Mouse (Mus musculus) stomach, postnatal 0 days (tissue): ENCODE results near the gene Saysd1. TPM values are rescaled to one million over a fixed set of nuclear protein-coding genes. Genes with fewer than 3 reads are reported as not detected.

Experiments used
- ATAC-seq: fragments of 200-750 bp; cut with Nextera tagmentation; 2 replicates; pipeline ENCODE4 v1.8.0; 2017; ENCODE audit not compliant: low FRiP score, low TSS enrichment
- DNase-seq: peaks from one replicate; pipeline ENCODE4 v3.0.0-alpha.2; 2016; ENCODE audit warnings: low spot score
- H3K27ac ChIP-seq: fragments of 300-500 bp; sonication (generic); replicated peaks from 2 replicates; pipeline ENCODE4 v1.5.1; 2014; ENCODE audit warnings: mild to moderate bottlenecking, control low read depth
- H3K27me3 ChIP-seq: fragments of 300-500 bp; sonication (generic); 2 replicates; pipeline ENCODE4 v1.6.1; 2014; ENCODE audit warnings: low read length; ENCODE audit not compliant: control insufficient read depth, insufficient read depth
- H3K36me3 ChIP-seq: fragments of 300-500 bp; sonication (generic); 2 replicates; pipeline ENCODE4 v1.6.1; 2014; ENCODE audit warnings: low read length, mixed read lengths; ENCODE audit not compliant: control insufficient read depth, insufficient read depth
- H3K4me1 ChIP-seq: fragments of 300-500 bp; sonication (generic); replicated peaks from 2 replicates; pipeline ENCODE4 v1.6.1; 2014; ENCODE audit warnings: antibody characterized with exemption; ENCODE audit not compliant: control insufficient read depth, insufficient read depth
- H3K4me2 ChIP-seq: fragments of 300-500 bp; sonication (generic); replicated peaks from 2 replicates; pipeline ENCODE4 v1.6.1; 2014; ENCODE audit warnings: low read depth, mild to moderate bottlenecking, control low read depth, moderate library complexity
- H3K4me3 ChIP-seq: fragments of 300-500 bp; sonication (generic); 2 replicates; pipeline ENCODE4 v1.5.1; 2014; ENCODE audit warnings: low read depth, low read length, control low read depth
- H3K9ac ChIP-seq: fragments of 300-500 bp; sonication (generic); 2 replicates; pipeline ENCODE4 v1.6.1; 2014; ENCODE audit warnings: mild to moderate bottlenecking, low read length, control low read depth, mixed read lengths
- H3K9me3 ChIP-seq: fragments of 300-500 bp; sonication (generic); 2 replicates; pipeline ENCODE4 v1.6.1; 2016; ENCODE audit warnings: low read length; ENCODE audit not compliant: control insufficient read depth
- CTCF ChIP-seq: IDR thresholded peaks from 2 replicates; pipeline ENCODE4 v1.5.1; 2016; ENCODE audit warnings: antibody characterized with exemption, low read depth, mild to moderate bottlenecking, moderate library complexity
- EP300 ChIP-seq: optimal IDR thresholded peaks from 2 replicates; pipeline ENCODE3; 2016; ENCODE audit warnings: antibody characterized with exemption
- WGBS: fragments of 180-500 bp; shearing (Covaris S2); extraction: QIAGEN DNeasy Blood & Tissue Kit; methylation state at CpG from one replicate; pipeline ENCODE4 v1.1.7; 2014; 5-methylcytosine and 5-hydroxymethylcytosine counted together
- polyA plus RNA-seq: library from polyadenylated mRNA; unstranded; fragments of >200 nt; fragmentation: Nextera tagmentation; extraction: Ambion mirVana; gene quantifications from 2 replicates; pipeline ENCODE4 v1.2.1, GENCODE M21; 2015

Saysd1 gene
- polyA plus RNA-seq, 1 experiment from 2014 or later = 14.2 TPM

DNA sequence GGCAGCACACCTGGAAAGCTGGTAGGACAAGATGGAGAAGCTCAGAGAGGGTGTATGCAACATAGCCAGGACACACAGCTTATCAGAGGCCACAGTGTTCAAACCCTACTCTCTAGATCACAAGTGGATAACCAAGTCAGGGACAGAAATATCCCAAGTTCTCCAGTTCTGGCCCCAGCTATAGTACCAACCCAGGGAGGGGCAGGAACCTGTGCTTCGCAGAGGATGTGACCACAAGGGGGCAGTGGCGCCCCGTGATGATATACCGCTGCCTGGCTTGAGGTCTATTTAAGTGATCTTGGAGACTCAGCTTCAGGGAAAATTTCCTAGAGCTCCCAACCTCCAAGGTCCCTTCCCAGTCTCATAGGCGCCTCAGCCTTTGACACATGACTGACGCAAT lies 24.4 kb downstream of the Saysd1 start:
- TF ChIP-seq CTCF = peak; percentile 95
- TF ChIP-seq EP300 = no peak
- no peak overlapping the region for H3K4me3 ChIP-seq
- 5% methylated on average over 6 of the region's 6 CpGs for WGBS
- H3K4me1 ChIP-seq = no peaks in the 10 kb centered on the region
- H3K9me3 ChIP-seq = no peaks in the 10 kb centered on the region
- no peak overlapping the region for H3K9ac ChIP-seq
- H3K4me2 ChIP-seq = no peak overlapping the region
- H3K27ac ChIP-seq = no peak overlapping the region
- no peaks in the 10 kb centered on the region for H3K27me3 ChIP-seq
- no peaks in the 10 kb centered on the region for H3K36me3 ChIP-seq
- DNase-seq = peak; percentile 91
- peak; percentile 76 for ATAC-seq

DNA sequence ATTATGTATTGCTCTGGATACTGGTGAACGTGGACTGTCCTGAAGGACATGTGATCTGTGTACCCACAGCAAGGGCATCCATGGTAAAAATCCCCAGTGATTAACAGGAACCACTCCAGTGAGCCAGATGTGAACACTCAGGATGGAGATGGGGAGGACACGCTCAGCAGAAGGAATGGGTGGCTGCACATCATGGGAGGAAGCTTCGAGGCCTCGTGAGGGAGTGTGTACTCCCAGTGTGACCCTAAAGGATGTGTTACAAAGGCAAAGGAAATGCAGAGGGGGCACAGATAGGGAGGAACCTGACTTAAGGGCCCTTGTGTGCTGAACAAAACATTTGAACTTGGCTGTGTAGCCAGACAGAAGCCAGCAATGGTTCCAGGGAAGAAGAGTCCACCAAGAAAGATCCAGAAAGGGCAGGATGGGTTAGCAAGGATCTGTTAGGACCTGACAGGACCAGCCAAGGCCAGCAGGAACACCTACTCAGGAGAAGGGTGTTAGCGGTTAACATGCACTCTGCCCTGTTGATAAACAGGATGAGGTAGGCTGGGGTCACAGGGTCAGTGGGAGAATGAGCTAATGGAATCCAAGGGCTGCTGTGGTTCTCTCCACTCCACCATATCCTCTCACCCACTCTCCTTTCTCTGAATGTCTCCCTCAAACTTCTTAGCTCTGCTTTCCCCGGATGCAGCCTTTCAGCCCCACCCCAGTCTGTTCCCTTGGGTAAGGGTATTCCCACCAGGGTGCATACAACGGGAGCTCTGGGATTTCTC lies 25.0 kb downstream of the Saysd1 start:
- Histone ChIP-seq H3K4me3 (no peak overlapping the region), H3K9me3 (no peaks in the 10 kb centered on the region), H3K9ac (no peak overlapping the region), H3K27me3 (no peaks in the 10 kb centered on the region), H3K4me2 (no peak overlapping the region), H3K27ac (no peak overlapping the region), H3K36me3 (no peaks in the 10 kb centered on the region), H3K4me1 (no peaks in the 10 kb centered on the region)
- peak; percentile 48 for DNase-seq
- TF ChIP-seq EP300 (no peak), CTCF (no peak)
- WGBS = 52% methylated on average over 7 of the region's 7 CpGs
- peak; percentile 74 for ATAC-seq

GRCm38 (mm10) chr14:20112218-20112617 lies 26.1 kb downstream of the Saysd1 start:
- Histone ChIP-seq H3K9me3 (no peaks in the 10 kb centered on the region), H3K9ac (no peak overlapping the region), H3K4me2 (no peak overlapping the region), H3K36me3 (no peaks in the 10 kb centered on the region), H3K27ac (no peak overlapping the region), H3K4me1 (no peaks in the 10 kb centered on the region), H3K4me3 (no peak overlapping the region), H3K27me3 (no peaks in the 10 kb centered on the region)
- 80% methylated on average over 3 of the region's 3 CpGs for WGBS
- no peak for DNase-seq
- no peak for TF ChIP-seq EP300
- TF ChIP-seq CTCF = peak; percentile 41
- no peak for ATAC-seq

DNA sequence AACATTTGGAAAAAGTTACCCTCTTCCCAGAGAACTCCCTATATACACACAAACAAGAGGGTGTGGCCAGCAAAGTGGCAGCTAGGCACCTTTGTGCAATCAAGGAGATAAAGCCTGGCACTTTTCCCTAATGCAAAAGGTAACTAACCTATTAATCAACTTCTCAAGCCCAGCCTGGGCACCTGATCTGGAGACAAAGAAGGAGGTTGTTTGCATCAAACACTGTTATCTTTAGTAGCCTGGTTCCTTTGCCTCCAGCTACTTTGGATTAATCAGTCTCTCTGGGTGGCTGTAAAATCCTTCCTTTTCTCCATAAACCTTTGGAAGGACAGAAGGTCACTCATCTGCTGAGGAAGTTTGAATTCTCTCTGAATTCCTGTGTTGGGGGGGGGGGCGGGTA lies 27.4 kb downstream of the Saysd1 start:
- H3K4me3 ChIP-seq = no peak overlapping the region
- no peaks in the 10 kb centered on the region for H3K4me1 ChIP-seq
- TF ChIP-seq CTCF = no peak
- TF ChIP-seq EP300 = no peak
- H3K9ac ChIP-seq = no peak overlapping the region
- DNase-seq (peak; percentile 57), ATAC-seq (peak; percentile 76)
- WGBS = 64% methylated on average over 1 of the region's 1 CpGs
- H3K36me3 ChIP-seq = no peaks in the 10 kb centered on the region
- no peak overlapping the region for H3K4me2 ChIP-seq
- peak overlapping the region; percentile 58; the same call in 1 of the 2 replicates for H3K27ac ChIP-seq
- no peaks in the 10 kb centered on the region for H3K27me3 ChIP-seq
- H3K9me3 ChIP-seq = no peaks in the 10 kb centered on the region

GRCm38 (mm10) chr14:20106271-20106670 lies 32.1 kb downstream of the Saysd1 start:
- 49% methylated on average over 6 of the region's 6 CpGs for WGBS
- no peak overlapping the region for H3K4me2 ChIP-seq

DNA sequence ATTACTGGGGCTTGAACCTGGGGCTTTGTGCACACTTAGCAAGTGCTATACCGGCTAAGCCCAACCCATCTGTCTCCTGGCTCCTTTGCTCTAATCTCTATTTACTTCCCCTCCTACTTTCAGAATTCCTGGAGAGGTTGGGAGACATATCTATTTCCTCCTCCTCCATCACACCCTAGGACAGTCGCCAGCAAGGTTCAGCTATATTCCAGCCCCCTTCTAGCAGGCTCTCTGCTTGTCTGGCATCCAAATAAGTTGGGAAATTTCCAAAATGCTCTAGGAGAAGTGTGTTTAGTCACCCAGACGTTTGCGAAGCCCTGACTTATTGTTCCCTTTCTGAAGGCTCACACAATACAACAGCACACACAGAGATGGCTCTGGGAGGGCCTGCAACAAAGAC lies 35.1 kb downstream of the Saysd1 start:
- Histone ChIP-seq H3K27ac (no peak overlapping the region), H3K36me3 (no peaks in the 10 kb centered on the region), H3K4me1 (no peaks in the 10 kb centered on the region), H3K9me3 (no peaks in the 10 kb centered on the region), H3K4me2 (no peak overlapping the region), H3K4me3 (no peak overlapping the region), H3K27me3 (no peaks in the 10 kb centered on the region), H3K9ac (no peak overlapping the region)
- ATAC-seq = no peak
- DNase-seq = no peak
- WGBS = 18% methylated on average over 4 of the region's 4 CpGs
- no peak for TF ChIP-seq EP300
- no peak for TF ChIP-seq CTCF

More at GRCm38 (mm10) chr14:20106271-20106670, 32.1 kb downstream of the Saysd1 start:
- no peaks in the 10 kb centered on the region for H3K36me3 ChIP-seq
- H3K9ac ChIP-seq = no peak overlapping the region
- no peaks in the 10 kb centered on the region for H3K9me3 ChIP-seq
- ATAC-seq = no peak
- DNase-seq = no peak
- H3K27me3 ChIP-seq = no peaks in the 10 kb centered on the region
- H3K27ac ChIP-seq = no peak overlapping the region
- TF ChIP-seq CTCF = no peak
- no peak for TF ChIP-seq EP300
- no peak overlapping the region for H3K4me3 ChIP-seq
- no peaks in the 10 kb centered on the region for H3K4me1 ChIP-seq
